Mouse (Mus musculus) layer of hippocampus, adult 2 months (tissue): ENCODE results near the gene Nemp1. TPM values are rescaled to one million over a fixed set of nuclear protein-coding genes. Genes with fewer than 3 reads are reported as not detected.

ENCODE experiments used
- DNase-seq, 2 experiments: peaks; one replicate each; pipeline ENCODE4 v3.0.0; 2022; ENCODE audit warnings: low spot score in 2 of 2
- H3K27ac ChIP-seq: fragments of 200-600 bp; 2 replicates; pipeline ENCODE4 v1.8.1; 2022
- H3K4me3 ChIP-seq: fragments of 200-600 bp; 2 replicates; pipeline ENCODE4 v1.8.1; 2022; ENCODE audit warnings: mild to moderate bottlenecking
- CTCF ChIP-seq: fragments of 200-600 bp; conservative IDR thresholded peaks from 2 replicates; pipeline ENCODE4 v1.8.1; 2022; ENCODE audit warnings: antibody characterized with exemption, mild to moderate bottlenecking, moderate library complexity
- total RNA-seq, 2 experiments: library from RNA; stranded (reverse); gene quantifications; 2 replicates each; pipeline ENCODE4 v1.2.3; 2021

Nemp1 gene
- total RNA-seq, 2 experiments from 2014 or later = 5.8 to 6.8 TPM

DNA sequence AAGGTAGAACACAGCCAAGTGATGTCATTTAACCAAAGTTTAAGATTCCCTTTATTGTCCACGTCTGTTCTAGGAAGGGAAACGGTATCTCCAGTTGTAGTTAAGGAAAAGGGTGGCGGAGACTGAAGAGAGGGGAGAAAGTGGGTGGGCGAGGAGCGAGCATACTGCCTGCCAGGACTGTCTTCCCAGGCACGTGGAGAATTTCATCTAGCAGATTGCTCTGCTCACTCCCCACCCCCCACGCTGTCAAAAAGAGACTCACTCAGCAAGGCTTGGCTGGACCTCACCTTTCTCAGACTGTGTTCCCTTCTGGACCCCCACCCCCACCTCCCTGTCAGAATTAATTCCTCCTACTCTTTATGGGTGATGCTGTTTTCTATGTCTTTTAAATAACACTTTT, 2.5 kb downstream of the Nemp1 start:
- peak; percentile 38 to 47 for DNase-seq
- Histone ChIP-seq H3K27ac (peak overlapping the region; percentile 99), H3K4me3 (no peak overlapping the region)
- no peak for TF ChIP-seq CTCF

DNA sequence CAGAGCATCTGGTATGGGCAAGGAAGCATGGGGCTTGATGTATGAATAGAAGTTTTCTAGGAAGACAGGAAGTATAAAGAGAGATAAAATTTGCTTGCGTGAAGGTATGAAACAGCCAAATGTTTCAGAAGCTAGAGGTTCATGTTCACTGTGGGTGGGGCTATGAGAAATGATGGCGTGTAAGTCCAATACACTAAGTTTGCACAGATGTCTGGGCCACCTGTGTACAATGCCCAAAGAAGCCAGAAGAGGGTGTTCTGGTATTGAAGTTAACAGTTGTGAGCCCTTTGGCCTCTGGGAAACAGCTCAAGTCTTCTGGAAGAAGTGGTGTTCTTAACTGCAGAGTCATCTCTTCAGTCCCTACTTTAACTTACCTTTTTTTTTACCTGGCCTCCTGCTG, 3.5 kb downstream of the Nemp1 start:
- H3K4me3 ChIP-seq = no peak overlapping the region
- H3K27ac ChIP-seq = 0 out of 2 replicates have a peak overlapping the region, but pooled peaks have one; percentile 99
- DNase-seq = no peak
- no peak for TF ChIP-seq CTCF

GRCm38 (mm10) chr10:127671276-127671675, 4.6 kb downstream of the Nemp1 start:
- Histone ChIP-seq H3K4me3 (no peak overlapping the region), H3K27ac (no peak overlapping the region)
- DNase-seq = no peak
- TF ChIP-seq CTCF = peak; percentile 75

- no peak overlapping the region for H3K4me3 ChIP-seq
- DNase-seq = no peak
- H3K27ac ChIP-seq = peak overlapping the region; percentile 3; the same call in 1 of the 2 replicates
- TF ChIP-seq CTCF = no peak
These were observed 7.5 kb downstream of the Nemp1 start for GRCm38 (mm10) chr10:127674046-127674655.

DNA sequence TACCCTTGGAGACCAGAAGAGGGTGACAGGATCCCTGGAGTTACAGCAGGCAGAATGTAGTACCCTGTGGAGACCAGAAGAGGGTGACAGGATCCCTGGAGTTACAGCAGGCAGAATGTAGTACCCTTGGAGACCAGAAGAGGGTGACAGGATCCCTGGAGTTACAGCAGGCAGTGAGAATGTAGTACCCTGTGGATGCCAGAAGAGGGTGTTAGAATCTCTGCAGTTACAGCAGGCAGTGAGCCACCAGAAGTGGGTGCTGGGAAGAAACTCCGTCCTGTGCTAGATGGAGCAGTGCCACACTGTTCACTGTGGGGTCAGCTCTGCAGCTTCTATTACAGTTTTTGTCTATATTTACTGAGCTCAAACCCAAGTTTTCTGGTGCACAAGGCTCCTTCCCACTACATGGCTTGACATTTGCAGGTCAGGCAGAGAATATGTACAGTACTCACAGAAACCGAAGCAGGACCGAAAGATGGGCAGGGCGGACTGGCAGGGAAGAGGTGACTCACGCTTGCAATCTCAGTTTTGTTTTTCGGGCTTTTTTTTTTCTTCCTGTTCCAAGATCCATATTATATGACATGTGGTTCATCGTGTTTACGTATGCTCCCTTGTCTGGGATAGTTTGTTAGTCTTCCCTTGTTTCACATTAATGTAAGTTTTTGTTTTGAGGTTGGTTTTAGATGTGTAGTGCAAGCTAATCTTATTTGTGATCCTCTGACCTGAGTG, 8.3 kb downstream of the Nemp1 start:
- TF ChIP-seq CTCF = peak; percentile 92
- peak overlapping the region; percentile 79 for H3K27ac ChIP-seq
- DNase-seq = peak; percentile 92 to 93
- H3K4me3 ChIP-seq = no peak overlapping the region; the same call in 1 of the 2 replicates

DNA sequence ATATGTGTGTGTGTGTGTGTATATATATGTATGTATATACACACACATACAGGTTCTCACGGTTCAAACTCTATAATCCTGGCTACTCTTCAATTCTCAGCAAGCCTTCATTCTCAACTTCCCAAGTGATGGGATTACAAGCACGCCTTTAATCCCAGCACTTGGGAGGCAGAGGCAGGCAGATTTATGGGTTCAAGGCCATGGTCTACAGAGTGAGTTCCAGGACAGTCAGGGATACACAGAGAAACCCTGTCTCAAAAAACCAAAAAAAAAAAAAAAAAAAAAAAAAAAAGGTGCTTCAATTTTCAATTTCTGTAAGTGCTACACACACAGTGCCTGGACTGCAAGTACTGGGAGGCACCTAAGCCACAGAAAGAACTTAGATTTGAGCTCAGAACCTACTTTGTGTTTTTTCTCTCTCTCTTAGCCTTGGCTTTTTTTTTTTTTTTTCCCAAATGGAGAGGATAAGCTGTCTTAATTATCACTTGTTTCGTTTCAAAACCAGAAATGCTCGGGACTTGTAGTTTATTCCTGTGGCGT, 9.2 kb downstream of the Nemp1 start:
- peak overlapping the region; percentile 89 for H3K27ac ChIP-seq
- H3K4me3 ChIP-seq = peak overlapping the region; percentile 63
- no peak for TF ChIP-seq CTCF
- DNase-seq = no peak

DNA sequence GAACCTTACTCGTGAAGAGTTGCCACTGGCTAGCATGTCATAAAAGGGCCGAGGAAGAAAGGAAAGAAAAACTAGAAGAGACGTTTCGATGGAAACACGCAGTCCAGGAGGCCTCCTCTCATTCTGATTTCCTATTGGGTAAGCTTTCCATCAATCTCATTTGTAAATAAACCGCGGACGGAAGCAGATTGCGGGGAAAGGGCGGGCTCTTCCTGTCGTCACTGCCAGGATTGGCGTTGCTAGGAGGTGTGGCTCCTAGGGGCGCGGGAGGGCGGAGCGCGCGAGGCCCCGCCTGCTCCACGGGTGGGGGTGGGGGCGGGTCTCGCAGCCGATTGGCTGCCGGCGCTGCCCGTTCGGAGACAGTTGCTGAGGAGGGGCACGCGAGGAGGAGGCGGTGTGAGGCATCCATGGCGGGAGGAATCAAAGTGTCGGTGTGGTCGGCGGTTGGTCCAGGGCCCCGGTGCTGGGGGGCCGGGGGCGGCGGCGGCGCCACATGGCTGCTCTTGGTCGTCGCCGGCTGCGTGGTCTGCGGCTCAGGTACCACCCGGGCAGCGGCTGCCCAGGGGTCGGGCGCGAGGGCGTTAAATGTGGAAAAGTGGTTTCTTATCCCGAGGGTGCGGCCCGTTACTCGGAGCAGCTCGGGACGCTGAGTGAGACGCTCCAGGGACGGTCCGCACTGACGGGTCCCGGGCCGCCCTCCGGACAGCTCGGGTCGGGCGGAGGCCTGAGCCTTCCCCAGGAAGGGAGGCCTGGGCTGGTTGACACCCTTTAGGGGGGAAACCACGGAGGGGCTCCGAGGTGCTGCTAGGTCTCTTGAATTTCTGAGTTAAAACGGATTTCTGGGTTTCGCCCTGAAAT, 10.2 kb downstream of the Nemp1 start:
- peak; percentile 90 to 96 for DNase-seq

DNA sequence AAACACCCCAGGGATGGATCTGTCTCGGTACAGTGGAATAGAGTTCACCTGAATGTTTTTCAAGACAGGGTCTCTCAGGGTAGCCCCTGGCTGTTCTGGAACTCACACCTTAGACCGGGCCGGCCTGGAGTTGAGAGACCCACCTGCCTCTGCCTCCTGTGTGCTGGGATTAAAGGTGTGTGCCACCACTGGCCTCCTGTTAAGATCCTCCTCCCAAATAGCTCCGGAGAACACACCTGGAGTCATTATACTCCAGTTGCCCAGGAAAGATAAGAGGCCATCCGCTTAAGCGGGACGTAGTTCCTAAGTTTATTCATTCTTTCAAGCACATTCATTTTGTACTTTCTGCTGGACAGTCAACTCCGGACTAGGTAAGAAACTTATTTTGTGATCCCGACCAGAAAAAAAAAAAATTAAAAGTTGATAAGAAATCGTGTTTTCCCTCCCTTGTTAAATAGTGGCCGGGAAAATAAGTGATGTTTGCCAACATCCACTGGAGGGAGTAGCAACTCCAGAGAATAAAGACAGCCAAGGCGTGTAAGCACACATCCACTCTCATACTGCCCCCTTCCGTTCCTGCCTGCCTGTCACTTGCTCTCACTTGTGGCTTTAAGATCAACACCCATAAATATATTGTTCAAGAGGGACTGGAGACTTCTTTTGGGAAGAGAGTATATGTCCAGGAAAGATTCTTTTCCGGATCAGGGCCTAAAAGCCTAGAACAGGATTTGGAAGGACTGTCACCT, 11.1 kb downstream of the Nemp1 start:
- Histone ChIP-seq H3K27ac (no peak overlapping the region), H3K4me3 (peak overlapping the region; percentile 73)
- peak; percentile 84 for TF ChIP-seq CTCF
- peak; percentile 68 to 74 for DNase-seq

More for the DNA sequence above, 10.2 kb downstream of the Nemp1 start:
- TF ChIP-seq CTCF = no peak
- Histone ChIP-seq H3K27ac (peak overlapping the region; percentile 89), H3K4me3 (peak overlapping the region; percentile 73)

- no peak overlapping the region for H3K27ac ChIP-seq
- no peak for TF ChIP-seq CTCF
- no peak overlapping the region for H3K4me3 ChIP-seq
- DNase-seq = no peak
These were observed 12.5 kb downstream of the Nemp1 start for GRCm38 (mm10) chr10:127679208-127679607.

DNA sequence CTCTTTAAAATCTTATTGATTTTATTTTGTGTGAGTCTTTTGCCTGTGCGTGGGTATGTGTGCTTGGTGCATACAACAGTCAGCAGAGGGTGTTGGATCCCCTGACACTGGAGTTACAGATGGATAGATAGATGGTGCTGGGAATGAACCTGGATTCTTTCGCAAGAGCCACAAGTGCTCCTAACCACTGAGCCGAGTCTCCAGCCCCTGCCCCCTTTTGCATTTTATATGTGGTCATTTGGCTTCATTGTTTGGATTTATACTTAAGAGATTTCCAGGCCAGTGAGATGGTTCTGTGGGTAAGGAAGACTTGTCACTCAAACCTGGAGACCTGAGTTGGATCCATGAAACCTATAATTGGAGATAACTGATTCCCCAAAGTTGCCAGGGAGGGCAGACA, 13.2 kb downstream of the Nemp1 start:
- TF ChIP-seq CTCF = no peak
- no peak for DNase-seq
- H3K27ac ChIP-seq = no peak overlapping the region

GRCm38 (mm10) chr10:127682886-127683285, 16.2 kb downstream of the Nemp1 start:
- Histone ChIP-seq H3K4me3 (no peak overlapping the region), H3K27ac (no peak overlapping the region)
- no peak for DNase-seq
- no peak for TF ChIP-seq CTCF

More for the DNA sequence above, 13.2 kb downstream of the Nemp1 start:
- no peak overlapping the region for H3K4me3 ChIP-seq

DNA sequence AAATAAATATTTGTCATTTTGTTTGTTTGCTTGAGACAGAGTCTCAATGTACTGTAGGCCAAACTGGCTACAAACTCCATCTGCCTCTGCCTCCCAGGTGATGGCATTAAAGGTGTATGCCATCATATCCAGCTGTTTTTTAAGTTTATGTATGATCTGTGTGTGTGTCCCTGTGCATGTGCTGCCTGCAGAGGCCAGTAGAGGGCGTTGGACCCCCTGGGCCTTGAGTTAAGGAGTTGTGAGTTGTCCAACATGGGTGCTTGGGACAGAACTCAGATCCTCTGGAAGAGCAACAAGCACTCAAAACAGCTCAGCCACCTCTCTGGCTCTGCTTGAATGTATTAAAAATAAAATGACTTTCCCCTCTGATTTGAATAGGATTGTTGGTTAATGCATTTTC, 24.4 kb downstream of the Nemp1 start:
- peak; percentile 47 for TF ChIP-seq CTCF
- Histone ChIP-seq H3K27ac (no peak overlapping the region), H3K4me3 (no peak overlapping the region)
- DNase-seq = no peak

- TF ChIP-seq CTCF = peak; percentile 91
- no peak overlapping the region for H3K27ac ChIP-seq
- DNase-seq = no peak
- no peak overlapping the region for H3K4me3 ChIP-seq
These were observed 27.9 kb downstream of the Nemp1 start for GRCm38 (mm10) chr10:127694636-127695035.
